Mouse (Mus musculus) olfactory bulb, adult 2 months (tissue): ENCODE results near the gene Tnpo3. TPM values are rescaled to one million over a fixed set of nuclear protein-coding genes. Genes with fewer than 3 reads are reported as not detected.

Source experiments
- H3K27ac ChIP-seq: fragments of 200-500 bp; 2 replicates; pipeline ENCODE4 v1.5.1; 2012; ENCODE audit warnings: low read depth, low read length; ENCODE audit not compliant: insufficient read depth
- H3K4me1 ChIP-seq: fragments of 200-500 bp; 2 replicates; pipeline ENCODE4 v1.6.1; 2012; ENCODE audit warnings: low read length; ENCODE audit not compliant: control insufficient read depth, insufficient read depth
- H3K4me3 ChIP-seq: fragments of 200-500 bp; 2 replicates; pipeline ENCODE4 v1.5.1; 2012; ENCODE audit warnings: mild to moderate bottlenecking, low read depth, low read length, moderate library complexity; ENCODE audit not compliant: insufficient read depth
- CTCF ChIP-seq: fragments of 200-500 bp; IDR thresholded peaks from 2 replicates; pipeline ENCODE4 v1.5.1; 2012; ENCODE audit warnings: low read depth, mild to moderate bottlenecking, low read length, moderate library complexity; ENCODE audit not compliant: insufficient read depth
- POLR2A ChIP-seq: fragments of 200-500 bp; IDR thresholded peaks from 2 replicates; pipeline ENCODE4 v1.6.1; 2012; ENCODE audit warnings: mild to moderate bottlenecking, low read depth, low read length, moderate library complexity; ENCODE audit not compliant: insufficient read depth
- WGBS: fragments of 180-500 bp; shearing (Covaris S2); methylation state at CpG from one replicate; pipeline ENCODE4 v1.1.7; 2018; 5-methylcytosine and 5-hydroxymethylcytosine counted together
- polyA plus RNA-seq: library from polyadenylated mRNA; stranded (reverse); fragments of >200 nt; gene quantifications from 2 replicates; pipeline ENCODE4 v1.2.4, GENCODE M21; 2012; ENCODE audit warnings: low replicate concordance; ENCODE audit not compliant: missing spikeins, insufficient read depth, insufficient read length

The Tnpo3 gene
- polyA plus RNA-seq, 1 experiment = not detected

DNA sequence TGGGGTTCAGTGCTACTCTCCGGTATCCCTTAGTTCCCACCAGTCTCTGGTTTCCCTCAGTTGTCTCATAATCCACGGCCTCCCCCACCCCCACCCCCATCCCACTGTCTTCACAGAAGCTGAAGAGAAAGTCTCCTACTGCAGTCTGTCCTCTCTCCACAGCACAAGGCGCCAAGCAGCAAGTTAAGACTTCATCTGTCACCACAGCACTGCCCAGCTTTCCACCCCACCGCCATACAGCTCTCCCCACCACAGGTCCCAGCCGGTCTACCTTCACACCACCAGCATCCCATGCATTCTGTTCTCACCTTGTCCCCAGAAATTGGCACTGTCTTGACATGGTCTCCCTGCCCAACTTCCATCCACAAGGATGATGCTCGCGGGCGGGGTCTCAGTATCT is 102.9 kb downstream of the Tnpo3 start:
- peaks cover 7% of the 10 kb centered on the region for H3K4me1 ChIP-seq

DNA sequence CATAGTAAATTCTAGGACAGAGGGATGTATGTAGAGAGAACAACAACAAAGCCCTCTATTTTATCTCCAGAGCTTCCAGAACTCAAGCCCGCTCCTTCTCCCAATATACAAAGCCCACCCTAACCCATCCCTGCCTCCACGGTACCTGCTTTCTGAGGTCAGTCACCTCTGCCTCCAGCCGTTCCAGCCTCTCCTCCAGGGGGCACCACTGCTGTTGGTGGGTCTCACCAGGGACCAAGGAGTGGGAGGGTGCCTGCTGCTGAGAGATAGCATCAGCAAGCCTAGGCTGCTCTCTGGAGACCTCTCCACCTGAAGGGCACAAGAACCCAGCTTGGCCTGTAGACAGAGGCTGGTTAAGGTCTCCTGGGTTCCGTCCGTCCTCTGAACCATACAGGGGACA is 104.2 kb downstream of the Tnpo3 start:
- WGBS = 92% methylated on average over 5 of the region's 5 CpGs
- Histone ChIP-seq H3K4me1 (peaks cover 7% of the 10 kb centered on the region), H3K27ac (no peak overlapping the region), H3K4me3 (no peak overlapping the region)
- TF ChIP-seq CTCF (no peak), POLR2A (no peak)

More for the DNA sequence above, 102.9 kb downstream of the Tnpo3 start:
- 46% methylated on average over 8 of the region's 8 CpGs for WGBS
- TF ChIP-seq POLR2A (no peak), CTCF (no peak)
- Histone ChIP-seq H3K4me3 (no peak overlapping the region), H3K27ac (no peak overlapping the region)

DNA sequence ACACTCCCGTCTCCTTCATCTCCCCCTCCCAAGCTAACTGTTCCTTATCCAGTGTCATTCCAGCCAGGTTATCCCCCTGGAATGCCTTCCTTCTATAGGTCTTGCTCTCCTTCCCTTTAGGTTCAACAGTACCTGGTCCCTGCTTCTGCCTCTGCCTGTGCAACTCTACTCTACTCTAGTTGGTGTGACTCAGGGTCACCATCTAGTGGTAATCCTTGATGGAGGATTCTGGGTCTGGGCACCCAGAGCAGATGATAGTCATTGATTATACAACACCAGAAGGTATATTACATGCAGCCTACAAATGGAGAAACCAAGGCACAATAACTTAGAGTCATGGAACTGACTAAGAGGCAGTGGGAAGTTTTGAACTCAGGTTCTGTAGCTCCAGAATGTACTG is 108.1 kb downstream of the Tnpo3 start:
- Histone ChIP-seq H3K4me1 (0 out of 2 replicates have a peak, but pooled peaks cover under 1% of the 10 kb centered on the region), H3K4me3 (no peak overlapping the region), H3K27ac (no peak overlapping the region)
- 93% methylated on average over 1 of the region's 1 CpGs for WGBS
- TF ChIP-seq CTCF (no peak), POLR2A (no peak)

DNA sequence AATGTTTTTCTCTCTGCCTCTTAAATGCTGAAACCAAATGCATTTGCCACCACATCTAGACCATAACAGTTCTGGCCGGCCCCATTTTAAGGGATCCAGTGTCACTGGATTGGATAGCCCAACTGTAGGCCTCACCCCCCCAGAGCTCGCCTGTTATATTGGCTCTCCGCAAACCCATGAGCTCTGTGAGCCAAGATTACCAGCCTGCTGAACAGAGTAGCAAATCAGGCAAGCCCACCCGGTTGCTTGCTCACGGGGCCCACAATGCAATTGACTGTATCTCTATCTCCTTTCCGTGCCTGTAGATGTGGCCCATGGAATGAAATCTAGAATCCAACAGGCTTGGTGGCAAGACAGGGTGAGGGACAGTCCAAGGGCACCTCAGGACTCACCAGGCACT is 108.9 kb downstream of the Tnpo3 start:
- TF ChIP-seq CTCF = no peak
- no peak for TF ChIP-seq POLR2A
- Histone ChIP-seq H3K4me3 (no peak overlapping the region), H3K27ac (no peak overlapping the region), H3K4me1 (peaks cover 8% of the 10 kb centered on the region; the same call in 1 of the 2 replicates)
- 95% methylated on average over 6 of the region's 6 CpGs for WGBS

DNA sequence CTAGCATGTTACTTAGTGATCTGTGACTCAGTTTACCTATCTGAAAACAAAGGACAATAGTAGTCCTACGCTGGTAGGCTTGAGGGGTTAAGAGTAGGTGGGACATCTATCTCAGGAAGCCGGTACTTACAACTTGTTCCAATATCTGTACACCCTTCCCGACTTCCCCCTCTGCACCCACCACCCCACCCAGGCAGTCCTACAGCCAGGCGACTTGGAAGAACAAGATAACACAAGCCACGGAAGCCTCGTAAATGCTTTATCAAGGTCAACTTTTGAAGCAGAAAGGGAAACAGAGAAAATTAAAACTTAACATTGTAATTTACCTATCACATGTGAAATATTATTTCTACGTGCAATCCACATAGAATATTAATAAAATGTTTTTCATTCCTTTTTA is 109.5 kb downstream of the Tnpo3 start:
- H3K4me1 ChIP-seq = peaks cover 11% of the 10 kb centered on the region; the same call in 1 of the 2 replicates
- no peak overlapping the region for H3K4me3 ChIP-seq
- TF ChIP-seq POLR2A (no peak), CTCF (no peak)
- 97% methylated on average over 7 of the region's 7 CpGs for WGBS
- no peak overlapping the region for H3K27ac ChIP-seq

DNA sequence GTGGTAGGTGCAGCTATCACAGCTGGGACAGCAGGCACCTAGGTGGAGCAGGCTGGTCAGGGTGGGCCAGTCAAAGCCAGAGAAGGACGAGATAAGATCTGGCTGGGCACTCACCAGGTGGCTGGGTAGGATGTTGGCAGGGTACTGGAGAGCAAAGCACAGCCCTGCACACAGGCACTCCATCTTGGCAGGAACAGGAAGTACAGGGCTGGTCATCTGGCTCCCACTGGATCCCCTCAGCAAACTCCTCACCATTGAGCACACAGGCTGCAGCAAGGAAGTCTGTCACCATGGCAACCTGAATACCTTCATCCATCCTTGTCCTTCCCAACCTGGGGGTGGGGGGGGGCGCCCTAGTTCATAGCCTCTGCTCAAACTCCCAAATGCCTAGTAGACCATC is 111.9 kb downstream of the Tnpo3 start:
- 55% methylated on average over 2 of the region's 2 CpGs for WGBS
- no peak overlapping the region for H3K4me3 ChIP-seq
- peaks cover 11% of the 10 kb centered on the region; the same call in 1 of the 2 replicates for H3K4me1 ChIP-seq
- H3K27ac ChIP-seq = no peak overlapping the region
- no peak for TF ChIP-seq POLR2A
- TF ChIP-seq CTCF = no peak

DNA sequence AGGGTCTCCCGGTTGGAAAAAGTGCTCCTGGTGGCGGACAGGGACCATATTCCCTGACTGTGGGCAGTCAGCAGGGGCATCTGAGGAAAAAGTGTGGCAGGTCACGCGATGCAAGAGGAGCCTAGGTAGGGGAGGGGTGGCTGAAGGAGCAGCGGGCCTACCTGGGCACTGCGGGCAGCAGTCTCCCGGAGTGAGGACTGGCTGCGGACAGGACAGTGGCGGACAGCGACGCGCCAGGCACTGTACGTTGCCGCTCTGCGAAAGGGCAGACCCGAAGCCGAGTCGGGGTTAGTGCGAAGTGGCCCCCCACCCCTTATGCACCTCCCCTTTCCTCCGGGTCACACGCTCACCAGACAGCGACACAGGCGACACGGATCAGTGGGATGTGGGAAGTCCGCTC is 113.4 kb downstream of the Tnpo3 start:
- H3K27ac ChIP-seq = no peak overlapping the region
- WGBS = 21% methylated on average over 25 of the region's 25 CpGs
- no peak for TF ChIP-seq CTCF
- no peak for TF ChIP-seq POLR2A
- no peak overlapping the region for H3K4me3 ChIP-seq
- peaks cover 11% of the 10 kb centered on the region; the same call in 1 of the 2 replicates for H3K4me1 ChIP-seq

DNA sequence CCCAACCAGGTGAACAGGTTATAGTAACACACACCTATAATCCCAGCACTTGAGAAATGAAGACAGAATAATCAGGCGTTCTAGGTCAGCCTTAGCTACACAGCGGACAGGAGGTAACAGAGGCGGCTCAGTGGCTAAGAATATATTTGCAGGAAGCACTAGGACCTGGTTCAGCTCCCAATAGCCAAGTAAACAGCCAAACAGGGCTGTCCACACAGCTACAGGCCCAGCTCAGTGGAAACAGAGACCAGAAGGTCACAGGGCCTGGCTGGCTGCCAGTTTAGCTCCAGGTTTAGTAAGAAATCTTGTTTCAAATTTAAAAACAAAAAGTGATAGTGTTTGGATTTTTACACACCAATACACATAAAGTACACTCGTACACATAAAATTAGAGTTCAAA is 115.6 kb downstream of the Tnpo3 start:
- H3K27ac ChIP-seq = no peak overlapping the region
- no peak for TF ChIP-seq CTCF
- no peak for TF ChIP-seq POLR2A
- H3K4me3 ChIP-seq = no peak overlapping the region
- H3K4me1 ChIP-seq = peaks cover 13% of the 10 kb centered on the region
- WGBS = 86% methylated on average over 4 of the region's 4 CpGs

Other genes starting within 250 kb of the Tnpo3 start
- gene Opn1sw, start 221.4 kb downstream of the Tnpo3 start, polyA plus RNA-seq = not detected in 2 replicates
- gene Ccdc136, start 213.6 kb downstream of the Tnpo3 start, polyA plus RNA-seq = not detected in 2 replicates
- gene Flnc, start 176.6 kb downstream of the Tnpo3 start, polyA plus RNA-seq = not detected in 2 replicates
- gene Atp6v1f, start 142.2 kb downstream of the Tnpo3 start, polyA plus RNA-seq = not detected in 2 replicates
- gene Atp6v1fnb, start 138.4 kb downstream of the Tnpo3 start, polyA plus RNA-seq = not detected in 2 replicates
- gene Kcp, start 101.9 kb downstream of the Tnpo3 start, polyA plus RNA-seq = not detected in 2 replicates
- not detected in 2 replicates for gene Irf5, start 83.3 kb downstream of the Tnpo3 start, polyA plus RNA-seq
- not detected in 2 replicates for gene Tspan33, start 84.3 kb upstream of the Tnpo3 start, polyA plus RNA-seq
- gene Smo, start 125.6 kb upstream of the Tnpo3 start, polyA plus RNA-seq = not detected in 2 replicates
- 277 TPM in 1 of 2 replicates, not detected in the other for gene Ahcyl2, start 158.1 kb upstream of the Tnpo3 start, polyA plus RNA-seq